Mouse (Mus musculus) CH12F3 (cell line): ENCODE data around the gene Radil.

Experiments
- in situ Hi-C: fragments of 300-500 bp; cut with MboI; formaldehyde crosslinking; loops from 2 replicates; pipeline ENCODE4 v1.14.3; 2020; ENCODE audit warnings: low sequenced_read_pairs

The Radil gene

GRCm38 (mm10) chr5:142550706-142551652 is at the start of gene Radil:
Radil (minus strand) TSS chr5:142551098.
- in situ Hi-C loops: no loop called here

- in situ Hi-C loops: no loop called here
Measured at GRCm38 (mm10) chr5:142597648-142598390, 46.9 kb upstream of the Radil start.

- in situ Hi-C loops: no loop called here
Measured at GRCm38 (mm10) chr5:142596723-142597122, 45.8 kb upstream of the Radil start.

GRCm38 (mm10) chr5:142595698-142596097 is 44.8 kb upstream of the Radil start:
- in situ Hi-C loops: no loop called here

- in situ Hi-C loops: no loop called here
Measured at GRCm38 (mm10) chr5:142590953-142591616, 40.2 kb upstream of the Radil start.

- in situ Hi-C loops: no loop called here
Measured at GRCm38 (mm10) chr5:142583616-142584126, 32.8 kb upstream of the Radil start.

- in situ Hi-C loops: no loop called here
Measured at GRCm38 (mm10) chr5:142581517-142581916, 30.6 kb upstream of the Radil start.

GRCm38 (mm10) chr5:142578192-142578591 is 27.3 kb upstream of the Radil start:
- in situ Hi-C loops: no loop called here

- in situ Hi-C loops: no loop called here
Measured at GRCm38 (mm10) chr5:142576832-142577231, 25.9 kb upstream of the Radil start.

- in situ Hi-C loops: no loop called here
Measured at GRCm38 (mm10) chr5:142574323-142575057, 23.6 kb upstream of the Radil start.

- in situ Hi-C loops: no loop called here
Measured at GRCm38 (mm10) chr5:142564606-142565005, 13.7 kb upstream of the Radil start.

- in situ Hi-C loops: no loop called here
Measured at GRCm38 (mm10) chr5:142560261-142560660, 9.4 kb upstream of the Radil start.

- in situ Hi-C loops: no loop called here
Measured at GRCm38 (mm10) chr5:142557397-142558067, 6.6 kb upstream of the Radil start.

- in situ Hi-C loops: no loop called here
Measured at GRCm38 (mm10) chr5:142556721-142557120, 5.8 kb upstream of the Radil start.

- in situ Hi-C loops: no loop called here
Measured at GRCm38 (mm10) chr5:142555866-142556265, 5.0 kb upstream of the Radil start.

- in situ Hi-C loops: no loop called here
Measured at GRCm38 (mm10) chr5:142549961-142550705, 765 bp downstream of the Radil start.

- in situ Hi-C loops: no loop called here
Measured at GRCm38 (mm10) chr5:142549441-142549840, 1.5 kb downstream of the Radil start.

GRCm38 (mm10) chr5:142547066-142547465 is 3.8 kb downstream of the Radil start:
- in situ Hi-C loops: no loop called here

GRCm38 (mm10) chr5:142546344-142546743 is 4.6 kb downstream of the Radil start:
- in situ Hi-C loops: no loop called here
